Mouse (Mus musculus) right cerebral cortex, postnatal 25 days (tissue): Measurements from ENCODE around the gene Kremen2.

ENCODE experiments used
- DNase-seq: peaks from one replicate; pipeline ENCODE4 v3.0.0; 2022

Gene Kremen2

GRCm38 (mm10) chr17:23730441-23730840 lies 15.2 kb downstream of the Kremen2 start:
- no peak for DNase-seq

- DNase-seq = peak; percentile 52
Observed at GRCm38 (mm10) chr17:23726758-23727142, 18.9 kb downstream of the Kremen2 start.

- DNase-seq = peak; percentile 93
Observed at GRCm38 (mm10) chr17:23725999-23726757, 19.5 kb downstream of the Kremen2 start, which contains the start of gene Pkmyt1. Pkmyt1 (plus strand) TSS chr17:23726336.

- no peak for DNase-seq
Observed at GRCm38 (mm10) chr17:23725477-23725876, 20.2 kb downstream of the Kremen2 start.

- no peak for DNase-seq
Observed at GRCm38 (mm10) chr17:23722376-23723125, 23.1 kb downstream of the Kremen2 start, which contains the start of gene 1520401A03Rik. 1520401A03Rik (minus strand) TSS chr17:23722783.

GRCm38 (mm10) chr17:23721886-23722285 lies 23.7 kb downstream of the Kremen2 start:
- DNase-seq = no peak

GRCm38 (mm10) chr17:23719455-23719854 lies 26.2 kb downstream of the Kremen2 start:
- DNase-seq = no peak

- no peak for DNase-seq
Observed at GRCm38 (mm10) chr17:23717003-23717402, 28.6 kb downstream of the Kremen2 start.

- DNase-seq = peak; percentile 59
Observed at GRCm38 (mm10) chr17:23706212-23706611, 39.4 kb downstream of the Kremen2 start.

GRCm38 (mm10) chr17:23705525-23706104 lies 40.0 kb downstream of the Kremen2 start:
- no peak for DNase-seq

GRCm38 (mm10) chr17:23704741-23705140 lies 40.9 kb downstream of the Kremen2 start:
- DNase-seq = peak; percentile 29

GRCm38 (mm10) chr17:23703301-23703700 lies 42.3 kb downstream of the Kremen2 start:
- DNase-seq = no peak

GRCm38 (mm10) chr17:23700079-23700478 lies 45.6 kb downstream of the Kremen2 start:
- peak; percentile 86 for DNase-seq

- peak; percentile 47 for DNase-seq
Observed at GRCm38 (mm10) chr17:23699131-23700077, 46.2 kb downstream of the Kremen2 start.

GRCm38 (mm10) chr17:23695801-23696200 lies 49.8 kb downstream of the Kremen2 start:
- DNase-seq = no peak

GRCm38 (mm10) chr17:23694491-23694890 lies 51.1 kb downstream of the Kremen2 start:
- DNase-seq = no peak
